Mouse (Mus musculus) neutrophil, adult 83 days (primary cell): ENCODE results near the gene Pdcl3. TPM values are rescaled to one million over a fixed set of nuclear protein-coding genes. Genes with fewer than 3 reads are reported as not detected.

ENCODE experiments used
- total RNA-seq, 2 experiments: library from RNA; stranded (reverse); gene quantifications; one replicate each; pipeline ENCODE4 v1.2.4; 2023

Gene Pdcl3
- 10 to 100 TPM; 41.7 to 42.7 TPM for total RNA-seq

DNA sequence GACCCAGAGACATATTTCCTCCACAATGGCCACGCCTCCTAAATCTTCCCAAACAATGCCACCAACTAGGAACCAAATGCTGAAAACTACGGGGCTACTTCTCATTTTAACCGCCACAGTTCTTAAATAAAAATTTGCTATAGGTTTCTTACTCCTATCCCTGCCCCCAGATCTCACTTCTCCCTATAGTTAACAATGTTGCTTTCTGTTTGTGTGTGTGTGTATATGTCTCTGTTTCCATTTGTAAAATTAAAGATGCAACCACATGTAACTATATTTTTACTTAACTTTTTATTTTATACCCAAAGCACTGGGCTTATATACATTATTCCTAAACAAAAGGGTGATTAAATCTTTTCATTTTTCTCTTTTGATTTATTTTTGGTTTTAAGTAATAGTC is at the start of gene Pdcl3:
TSS of gene Pdcl3 (plus strand) at position 301 of the 400 bp plus-strand sequence.

DNA sequence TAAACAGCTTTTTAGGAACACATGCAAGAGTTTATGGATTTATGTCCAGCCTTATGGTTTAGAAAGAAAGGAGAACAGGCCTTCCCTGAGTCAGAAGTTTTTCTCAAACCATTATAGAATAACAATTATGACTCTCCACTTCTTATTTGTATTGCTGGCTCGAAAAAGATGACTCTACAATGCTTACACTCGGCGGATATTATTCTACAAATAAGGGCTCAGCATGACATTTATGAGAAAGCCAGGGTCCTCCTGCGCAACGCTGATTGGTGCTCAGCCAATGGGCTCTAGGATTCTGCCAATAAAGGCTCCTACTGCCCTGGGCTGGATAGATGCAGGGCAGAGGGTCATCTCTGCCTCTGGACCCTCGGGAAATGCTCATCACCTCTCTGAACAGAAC is 46.6 kb upstream of the Pdcl3 start, which contains the start of gene Nms:
TSS of gene Nms (plus strand) at position 301 of the 400 bp plus-strand sequence.

Other genes with a start within 250 kb of the Pdcl3 start
- under 1 TPM; 0.49 to 0.55 TPM for gene Lonrf2, start 148.9 kb upstream of the Pdcl3 start, total RNA-seq
- gene Chst10, start 87.4 kb upstream of the Pdcl3 start, total RNA-seq = 1 to 10 TPM; 4.1 to 7.4 TPM
- gene Nms, start 46.5 kb upstream of the Pdcl3 start, total RNA-seq = not detected
- gene Npas2, start 208.1 kb downstream of the Pdcl3 start, total RNA-seq = not detected